In the genomic region with DNA sequence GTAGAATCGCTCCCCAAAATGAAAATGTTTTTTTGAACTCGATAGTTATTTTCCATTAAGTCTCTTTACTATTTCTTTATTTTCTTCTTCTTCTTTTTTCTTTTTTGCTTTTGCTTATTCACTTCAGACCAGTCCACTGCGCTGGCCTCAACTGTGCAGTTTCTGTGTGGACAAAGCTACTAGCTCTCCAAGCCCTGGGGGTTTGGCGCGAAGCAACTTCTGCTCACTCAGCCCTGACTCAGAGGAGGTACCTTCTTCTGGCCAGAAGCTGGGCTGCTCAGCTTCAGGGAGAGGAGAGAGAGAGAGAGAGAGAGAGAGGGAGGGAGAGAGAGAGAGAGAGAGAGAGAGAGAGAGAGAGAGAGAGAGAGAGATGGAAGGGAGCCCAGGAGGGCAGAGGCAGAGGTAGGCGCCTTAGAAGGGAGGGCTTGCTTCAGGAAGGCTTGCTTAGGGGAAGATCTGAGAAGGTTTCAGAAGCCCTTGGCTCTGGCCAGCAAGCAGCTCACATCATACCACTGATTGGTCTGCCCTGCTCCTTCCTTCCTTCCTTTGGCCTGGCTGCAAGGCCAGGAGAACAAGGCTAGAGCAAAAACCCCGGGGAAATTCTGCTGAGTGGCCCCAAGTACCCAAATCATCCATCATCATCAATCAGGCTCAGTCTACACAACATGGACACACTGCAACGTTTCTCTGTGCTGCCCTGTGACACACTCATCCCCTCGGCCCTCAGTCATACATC, we compare ENCODE assay signal across 9 mouse cellular contexts.
A peak's percentile ranks its signal among the peaks of the same experiment; 100 is the strongest.
DNase-seq lines count a peak whose midpoint lies in the region; ATAC-seq and TF ChIP-seq lines count a peak whose summit lies in the region.
"Had no signal": no experiment of that assay in that cellular context is flagged by ENCODE, and none has a peak within 500 bp of the region (broad histone marks: within the 10 kb centered on the region; RNA-seq: fewer than 3 reads in every experiment).

No protein-coding gene starts in this region.

- no peak overlapping the region for H3K27ac ChIP-seq in lung, embryonic 14.5 days (ENCODE audit: low read depth)
- H3K27ac ChIP-seq in forebrain, embryonic 12.5 days, result no peak overlapping the region
- H3K27ac ChIP-seq in hindbrain, embryonic 14.5 days, result no peak overlapping the region
- no peak overlapping the region for H3K27ac ChIP-seq in olfactory bulb, adult 2 months (ENCODE audit: insufficient read depth, low read depth, low read length)
- H3K27ac ChIP-seq in cerebellum, adult 2 months (ENCODE audit: insufficient read depth, low read length), result no peak overlapping the region

- H3K9ac ChIP-seq in lung, embryonic 14.5 days, result no peak overlapping the region
- H3K9ac ChIP-seq in forebrain, embryonic 12.5 days, result no peak overlapping the region
- no peak overlapping the region for H3K9ac ChIP-seq in hindbrain, embryonic 14.5 days

- peak overlapping the region; percentile 46; the same call in 1 of the 2 replicates for H3K4me2 ChIP-seq in lung, embryonic 14.5 days
- H3K4me2 ChIP-seq in forebrain, embryonic 12.5 days, result 0 out of 2 replicates have a peak overlapping the region, but pooled peaks have one; percentile 21
- peak overlapping the region; percentile 19; the same call in 1 of the 2 replicates for H3K4me2 ChIP-seq in hindbrain, embryonic 14.5 days (replicated peaks)

- no peaks in the 10 kb centered on the region for H3K9me3 ChIP-seq in lung, embryonic 14.5 days (ENCODE audit: low read depth, low read length)
- H3K9me3 ChIP-seq in forebrain, embryonic 12.5 days, result no peaks in the 10 kb centered on the region
- no peaks in the 10 kb centered on the region for H3K9me3 ChIP-seq in hindbrain, embryonic 14.5 days (ENCODE audit: control insufficient read depth, low read length)

- DNase-seq in lung, embryonic 14.5 days, result peak; percentile 7
- DNase-seq in lung, postnatal 25 days (ENCODE audit: low spot score), result no peak
- DNase-seq in hindbrain, embryonic 14.5 days (ENCODE audit: low spot score), result no peak
- DNase-seq in cerebellum, adult 2 months, result no peak
- no peak for DNase-seq in ovary, adult 18-20 months (ENCODE audit: low spot score)
- DNase-seq in layer of hippocampus, adult 9-10 months (ENCODE audit: low spot score), result no peak
- DNase-seq: lung, adult 2 months had no signal

- peaks cover 9% of the 10 kb centered on the region for H3K4me1 ChIP-seq in lung, embryonic 14.5 days (ENCODE audit: insufficient read depth)
- H3K4me1 ChIP-seq in forebrain, embryonic 12.5 days, result peaks cover 9% of the 10 kb centered on the region
- peaks cover 8% of the 10 kb centered on the region; the same call in 1 of the 2 replicates for H3K4me1 ChIP-seq in hindbrain, embryonic 14.5 days (replicated peaks; ENCODE audit: control insufficient read depth, insufficient read depth, low read length)
- peaks cover 17% of the 10 kb centered on the region for H3K4me1 ChIP-seq in olfactory bulb, adult 2 months (ENCODE audit: control insufficient read depth, insufficient read depth, low read length)
- H3K4me1 ChIP-seq in cerebellum, adult 2 months (ENCODE audit: control insufficient read depth, insufficient read depth, low read length), result no peaks in the 10 kb centered on the region; the same call in 1 of the 2 replicates

- H3K4me3 ChIP-seq in lung, embryonic 14.5 days (ENCODE audit: low read depth, low read length), result no peak overlapping the region
- H3K4me3 ChIP-seq in forebrain, embryonic 12.5 days (replicated peaks), result no peak overlapping the region
- no peak overlapping the region for H3K4me3 ChIP-seq in hindbrain, embryonic 14.5 days (replicated peaks; ENCODE audit: low read length)
- H3K4me3 ChIP-seq in olfactory bulb, adult 2 months (ENCODE audit: insufficient read depth, low read depth, low read length), result peak overlapping the region; percentile 8
- H3K4me3 ChIP-seq in cerebellum, adult 2 months (replicated peaks; ENCODE audit: insufficient read depth, low read depth, low read length), result no peak overlapping the region

- H3K27me3 ChIP-seq in lung, embryonic 14.5 days (ENCODE audit: insufficient read depth, low read length), result no peaks in the 10 kb centered on the region
- peaks cover 7% of the 10 kb centered on the region; the same call in 1 of the 2 replicates for H3K27me3 ChIP-seq in forebrain, embryonic 12.5 days
- no peaks in the 10 kb centered on the region for H3K27me3 ChIP-seq in hindbrain, embryonic 14.5 days (ENCODE audit: control insufficient read depth, insufficient read depth, low read length)
- H3K27me3 ChIP-seq in cerebellum, adult 2 months (ENCODE audit: control insufficient read depth, insufficient read depth, low read length), result no peaks in the 10 kb centered on the region

- no peak for TF ChIP-seq POLR2A in olfactory bulb, adult 2 months (IDR thresholded peaks at IDR 0.05; ENCODE audit: insufficient read depth, low read depth, low read length)
- no peak for TF ChIP-seq POLR2A in cerebellum, adult 2 months (IDR thresholded peaks at IDR 0.05; ENCODE audit: borderline replicate concordance, insufficient read depth, low read length)

- 40% methylated on average over 9 of the region's 9 CpGs for WGBS in lung, embryonic 14.5 days
- WGBS in forebrain, embryonic 12.5 days, result 78% methylated on average over 9 of the region's 9 CpGs
- WGBS in hindbrain, embryonic 14.5 days, result 63% methylated on average over 9 of the region's 9 CpGs
- 43% methylated on average over 9 of the region's 9 CpGs for WGBS in olfactory bulb, adult 2 months
- WGBS in cerebellum, adult 2 months, result 41% methylated on average over 9 of the region's 9 CpGs

- H3K36me3 ChIP-seq in lung, embryonic 14.5 days (ENCODE audit: insufficient read depth), result no peaks in the 10 kb centered on the region
- H3K36me3 ChIP-seq in forebrain, embryonic 12.5 days (replicated peaks), result no peaks in the 10 kb centered on the region
- H3K36me3 ChIP-seq in hindbrain, embryonic 14.5 days (replicated peaks; ENCODE audit: control insufficient read depth, insufficient read depth), result no peaks in the 10 kb centered on the region

- no peak for TF ChIP-seq CTCF in lung, embryonic 14.5 days (IDR thresholded peaks at IDR 0.05; ENCODE audit: low read depth)
- TF ChIP-seq CTCF in olfactory bulb, adult 2 months (IDR thresholded peaks at IDR 0.05; ENCODE audit: insufficient read depth, low read depth, low read length), result no peak
- TF ChIP-seq CTCF in cerebellum, adult 2 months (IDR thresholded peaks at IDR 0.05; ENCODE audit: borderline replicate concordance, insufficient read depth, low read depth, low read length), result no peak

- ATAC-seq in lung, embryonic 14.5 days (ENCODE audit: insufficient read depth), result 0 out of 2 replicates have a peak, but pooled peaks have one; percentile 68
- no peak for ATAC-seq in forebrain, embryonic 12.5 days (ENCODE audit: low FRiP score)
- no peak for ATAC-seq in hindbrain, embryonic 14.5 days (ENCODE audit: low FRiP score)
